Mouse (Mus musculus) spleen, adult 12 weeks (tissue): Measurements from ENCODE around the gene Gid8.

Source experiments
- DNase-seq: peaks from one replicate; pipeline ENCODE4 v3.0.0; 2022; ENCODE audit warnings: low spot score

Gene Gid8

DNA sequence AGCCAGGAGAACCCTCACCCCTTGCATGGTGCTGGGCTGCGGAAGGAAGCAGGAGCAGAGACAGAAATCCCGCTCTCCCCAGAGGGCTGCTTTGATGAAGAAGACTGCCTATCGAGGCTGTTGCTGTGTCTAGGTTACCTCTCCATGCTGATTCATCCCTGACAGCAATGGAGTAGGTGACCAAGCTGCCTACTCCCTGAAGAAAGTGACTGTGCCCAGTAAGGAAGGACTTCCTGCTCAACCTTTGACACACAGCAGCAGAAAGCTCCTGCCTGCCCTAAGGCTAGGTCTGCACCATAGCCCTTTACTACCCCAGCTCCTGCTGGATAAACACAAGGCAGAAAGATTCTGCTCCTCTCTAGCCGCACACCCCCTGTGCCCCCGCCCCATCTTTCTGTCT is 39.0 kb downstream of the Gid8 start:
- DNase-seq, result no peak

DNA sequence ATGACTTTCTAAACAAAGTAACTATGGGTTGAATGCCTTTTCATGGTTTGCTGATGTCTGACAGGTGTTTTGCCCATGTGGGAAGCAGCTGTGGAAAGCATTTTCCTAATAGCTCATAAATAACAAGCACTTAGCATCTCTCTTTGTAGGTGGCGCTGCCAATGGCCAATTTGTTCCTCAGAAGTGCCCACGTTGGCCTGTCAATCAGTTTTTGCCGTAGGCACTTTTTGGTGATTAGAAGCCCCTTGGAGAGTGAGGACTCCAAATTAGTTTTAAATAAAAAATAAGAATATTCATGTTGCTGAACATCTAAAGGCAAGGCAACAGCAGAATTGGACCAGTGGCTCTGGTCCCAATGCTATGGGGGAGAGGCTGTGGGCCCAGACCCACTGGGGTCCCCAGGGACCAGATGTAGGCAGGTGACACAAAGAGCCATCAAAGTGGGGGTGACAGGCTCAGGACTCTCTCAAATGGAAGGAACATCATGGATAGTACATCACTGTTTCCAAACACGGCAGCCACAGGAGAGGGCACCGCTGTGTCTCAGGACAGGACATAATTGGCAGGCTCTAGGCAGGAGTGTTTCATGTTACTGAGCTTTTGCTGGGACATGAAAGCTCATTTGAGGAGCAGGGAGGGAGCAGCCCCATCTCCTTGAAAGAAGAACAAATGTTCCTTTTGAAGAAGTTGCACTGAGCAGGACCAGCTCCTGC is 45.2 kb downstream of the Gid8 start:
- DNase-seq, result no peak

DNA sequence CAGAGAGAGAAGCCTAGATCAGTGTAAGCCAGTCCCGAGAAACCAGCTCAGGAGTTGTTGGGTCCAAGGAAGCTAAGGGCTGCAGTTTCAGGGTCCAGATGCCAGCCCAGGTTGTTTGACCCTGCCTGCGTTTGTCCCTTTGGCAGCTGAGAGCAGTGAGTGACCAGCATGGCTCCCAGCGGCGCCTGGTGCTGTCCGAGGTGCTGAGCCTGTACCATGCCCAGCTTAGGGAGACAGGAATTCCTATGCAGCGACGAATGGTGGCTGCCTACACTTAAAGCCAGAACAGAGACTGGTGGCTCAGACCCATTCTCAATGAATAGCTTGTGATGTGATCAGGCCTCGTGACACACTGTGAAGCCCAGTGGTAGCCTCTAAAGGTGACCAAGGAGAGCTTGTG is 46.0 kb downstream of the Gid8 start:
- DNase-seq, result no peak

DNA sequence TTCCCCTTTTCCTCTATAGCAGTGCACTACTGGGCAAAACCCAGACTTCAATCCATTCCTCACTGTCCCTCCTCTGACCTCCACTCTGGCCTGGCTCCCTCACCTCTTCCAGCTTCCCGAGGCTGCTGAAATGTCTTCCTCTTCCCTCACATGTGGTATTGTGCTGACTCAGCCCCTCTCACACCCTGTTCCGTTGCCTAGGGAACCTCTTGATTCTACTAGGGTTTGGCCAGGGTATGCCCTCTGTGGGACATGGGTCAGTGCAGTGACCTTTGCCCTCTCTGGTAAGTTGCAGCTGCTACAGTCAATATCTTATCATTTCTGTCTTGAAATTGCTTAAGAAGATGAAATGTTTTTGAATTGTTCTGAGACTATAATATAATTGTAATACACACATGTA is 46.9 kb downstream of the Gid8 start:
- DNase-seq, result no peak

DNA sequence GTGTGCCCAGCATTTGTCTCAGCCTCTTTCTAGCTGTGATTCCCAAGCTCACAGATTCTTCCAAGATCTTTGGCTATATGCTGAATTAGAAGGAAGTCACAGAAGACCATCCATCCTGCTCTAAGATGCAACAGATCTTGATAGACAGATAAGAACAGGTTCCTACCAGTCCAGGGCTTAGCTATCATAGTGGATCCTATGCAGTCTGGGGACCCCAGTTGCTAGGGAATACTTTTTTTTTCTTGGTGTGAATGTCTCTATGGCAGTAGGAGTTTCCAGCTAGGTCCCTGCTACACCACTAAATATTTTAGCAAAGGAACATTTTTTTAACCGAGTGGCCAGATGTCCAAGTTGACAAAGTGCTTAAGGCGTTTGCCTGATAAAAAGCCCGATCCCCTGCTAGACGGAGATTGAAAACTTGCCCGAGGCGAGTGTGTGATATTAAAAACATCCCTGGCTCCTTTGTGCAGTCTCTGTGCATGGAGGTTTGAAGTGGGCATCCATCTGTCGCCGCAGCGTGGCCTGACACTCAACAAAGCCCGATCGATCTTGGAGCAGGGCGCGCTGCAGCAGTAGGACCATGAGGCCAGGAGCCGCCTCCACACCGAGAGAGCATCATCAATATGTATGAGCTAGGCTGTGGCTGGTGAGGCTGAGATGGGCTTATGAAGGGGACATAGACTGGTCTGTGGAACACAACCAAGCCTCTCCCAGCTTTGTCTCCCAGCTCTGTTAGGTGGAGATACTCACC is 48.8 kb downstream of the Gid8 start:
- DNase-seq, result no peak

DNA sequence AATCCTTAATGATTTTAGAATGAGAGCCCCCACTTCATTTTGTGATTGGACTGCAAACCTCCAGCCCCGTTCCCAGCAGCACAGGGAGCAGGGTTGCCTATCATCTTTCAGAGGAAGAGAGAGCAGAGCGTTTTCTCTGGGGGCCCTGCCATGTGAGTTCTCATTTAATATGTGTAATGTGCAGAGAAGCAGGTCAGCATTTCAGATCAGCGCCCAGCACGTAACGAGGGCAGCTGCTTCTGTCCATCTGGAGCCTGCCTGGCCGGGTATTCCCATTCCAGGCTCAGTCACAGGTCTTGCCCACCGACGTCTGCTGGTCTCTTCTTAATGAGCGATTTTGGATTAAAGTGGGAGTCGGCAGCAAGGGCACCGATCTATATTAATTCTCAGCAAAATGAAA is 55.1 kb downstream of the Gid8 start:
- DNase-seq, result no peak

DNA sequence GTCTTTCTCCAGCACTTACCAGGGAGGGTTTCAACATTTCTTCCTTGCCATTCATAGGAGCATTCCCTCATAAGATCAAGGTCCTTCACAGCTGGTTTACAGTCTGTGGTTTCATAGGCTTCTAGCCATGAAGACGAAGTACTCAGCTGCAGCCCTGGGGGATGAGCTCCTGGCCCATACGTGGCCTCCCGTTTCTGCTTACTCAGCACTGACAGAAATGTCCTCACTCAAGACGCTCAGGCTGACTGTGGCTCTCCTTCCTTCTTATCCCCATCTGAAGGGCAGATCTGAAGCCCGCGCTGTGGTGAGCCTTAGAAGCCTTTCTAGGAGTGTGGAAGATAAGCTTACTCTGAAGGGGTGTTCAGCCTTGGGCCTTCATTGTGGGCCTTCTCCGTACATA is 55.8 kb downstream of the Gid8 start:
- DNase-seq, result no peak
